9 mouse cellular contexts compared by ENCODE assay signal in genomic region chr14:120297833-120298232, GRCm38 (mm10). TPM values are rescaled to one million over a fixed set of nuclear protein-coding genes. Genes with fewer than 3 reads are reported as not detected.
DNase-seq lines count a peak whose midpoint lies in the region; ATAC-seq and TF ChIP-seq lines count a peak whose summit lies in the region.
"Had no signal": no experiment of that assay in that cellular context is flagged by ENCODE, and none has a peak within 500 bp of the region (broad histone marks: within the 10 kb centered on the region; RNA-seq: fewer than 3 reads in every experiment).

No protein-coding gene starts in this region.

- H3K36me3 ChIP-seq in embryonic facial prominence, embryonic 10.5 days (replicated peaks): peaks cover 7% of the 10 kb centered on the region
- no peaks in the 10 kb centered on the region for H3K36me3 ChIP-seq in heart, embryonic 15.5 days
- H3K36me3 ChIP-seq in neural tube, embryonic 15.5 days: no peaks in the 10 kb centered on the region
- no peaks in the 10 kb centered on the region; the same call in 1 of the 2 replicates for H3K36me3 ChIP-seq in forebrain, embryonic 10.5 days (replicated peaks)

- peaks cover 63% of the 10 kb centered on the region for H3K4me1 ChIP-seq in embryonic facial prominence, embryonic 10.5 days
- peaks cover 85% of the 10 kb centered on the region for H3K4me1 ChIP-seq in heart, embryonic 15.5 days (replicated peaks)
- peaks cover 34% of the 10 kb centered on the region for H3K4me1 ChIP-seq in neural tube, embryonic 15.5 days
- peaks cover 40% of the 10 kb centered on the region for H3K4me1 ChIP-seq in forebrain, embryonic 10.5 days

- no peak overlapping the region for H3K4me3 ChIP-seq in layer of hippocampus, adult 2 months
- no peak overlapping the region for H3K4me3 ChIP-seq in embryonic facial prominence, embryonic 10.5 days
- no peak overlapping the region for H3K4me3 ChIP-seq in heart, embryonic 15.5 days
- no peak overlapping the region for H3K4me3 ChIP-seq in neural tube, embryonic 15.5 days (replicated peaks)
- no peak overlapping the region for H3K4me3 ChIP-seq in forebrain, embryonic 10.5 days

- H3K9me3 ChIP-seq in embryonic facial prominence, embryonic 10.5 days: no peaks in the 10 kb centered on the region
- H3K9me3 ChIP-seq in heart, embryonic 15.5 days (replicated peaks): no peaks in the 10 kb centered on the region
- H3K9me3 ChIP-seq in neural tube, embryonic 15.5 days (replicated peaks): no peaks in the 10 kb centered on the region
- no peaks in the 10 kb centered on the region for H3K9me3 ChIP-seq in forebrain, embryonic 10.5 days

- H3K4me2 ChIP-seq in heart, embryonic 15.5 days: peak overlapping the region; percentile 51; the same call in 1 of the 2 replicates
- H3K4me2 ChIP-seq in neural tube, embryonic 15.5 days: no peak overlapping the region

- no peak for ATAC-seq in heart, embryonic 15.5 days (replicated peaks; ENCODE audit: insufficient number of reproducible peaks, insufficient read depth, low FRiP score, low read depth)
- ATAC-seq in neural tube, embryonic 15.5 days (ENCODE audit: low FRiP score): no peak

- peak overlapping the region; percentile 3; the same call in 1 of the 2 replicates for H3K9ac ChIP-seq in heart, embryonic 15.5 days
- no peak overlapping the region for H3K9ac ChIP-seq in neural tube, embryonic 15.5 days (replicated peaks)

- TF ChIP-seq CTCF in layer of hippocampus, adult 2 months (conservative IDR thresholded peaks at IDR 0.05): no peak

- peak overlapping the region; percentile 86 for H3K27ac ChIP-seq in layer of hippocampus, adult 2 months
- H3K27ac ChIP-seq in embryonic facial prominence, embryonic 10.5 days (replicated peaks): peak overlapping the region; percentile 80
- H3K27ac ChIP-seq in heart, embryonic 15.5 days: peak overlapping the region; percentile 89
- 0 out of 2 replicates have a peak overlapping the region, but pooled peaks have one; percentile 41 for H3K27ac ChIP-seq in neural tube, embryonic 15.5 days (replicated peaks)
- no peak overlapping the region for H3K27ac ChIP-seq in forebrain, embryonic 10.5 days

- DNase-seq in layer of hippocampus, adult 2 months (ENCODE audit: low spot score in 2 of 2): no peak
- no peak for DNase-seq in layer of hippocampus, postnatal 25 days (ENCODE audit: extremely low spot score in 1 of 2, low spot score in 1 of 2)
- no peak for DNase-seq in embryonic facial prominence, embryonic 10.5 days (ENCODE audit: low spot score)
- no peak for DNase-seq in adrenal gland, postnatal 36 days
- DNase-seq in forebrain, embryonic 10.5 days (ENCODE audit: extremely low spot score, low spot score): no peak
- DNase-seq: cerebellum, adult 11-12 months; embryo, embryonic 11 days had no signal

- 62% methylated on average over 6 of the region's 6 CpGs for WGBS in embryonic facial prominence, embryonic 10.5 days
- WGBS in heart, embryonic 15.5 days: 51% methylated on average over 6 of the region's 6 CpGs
- WGBS in neural tube, embryonic 15.5 days: 55% methylated on average over 6 of the region's 6 CpGs
- 80% methylated on average over 6 of the region's 6 CpGs for WGBS in forebrain, embryonic 10.5 days

- H3K27me3 ChIP-seq in embryonic facial prominence, embryonic 10.5 days (replicated peaks; ENCODE audit: low read depth, poor library complexity, severe bottlenecking): no peaks in the 10 kb centered on the region
- no peaks in the 10 kb centered on the region for H3K27me3 ChIP-seq in heart, embryonic 15.5 days
- no peaks in the 10 kb centered on the region for H3K27me3 ChIP-seq in neural tube, embryonic 15.5 days (replicated peaks)
- no peaks in the 10 kb centered on the region for H3K27me3 ChIP-seq in forebrain, embryonic 10.5 days (ENCODE audit: poor library complexity, severe bottlenecking)

RNA-seq across cellular contexts. Expression of gene Mbnl2, which starts 22.4 kb away (rescaled TPM):
- 100 to 1,000 TPM; 244 to 250 TPM for total RNA-seq in layer of hippocampus, adult 2 months (2021)
- total RNA-seq in layer of hippocampus, postnatal 25 days (2021): 100 to 1,000 TPM; 230 to 238 TPM
- polyA plus RNA-seq in embryonic facial prominence, embryonic 10.5 days (2016; fragmentation: Nextera tagmentation; extraction: Ambion mirVana): 42.8 and 54.1 TPM in 2 replicates
- polyA plus RNA-seq in heart, embryonic 15.5 days (2015; fragmentation: Nextera tagmentation; extraction: Ambion mirVana): 122 and 123 TPM in 2 replicates
- 28.9 and 43.6 TPM in 2 replicates for polyA plus RNA-seq in neural tube, embryonic 15.5 days (2015; fragmentation: Nextera tagmentation; extraction: Ambion mirVana)
- total RNA-seq in adrenal gland, postnatal 36 days (2021): 100 to 1,000 TPM; 216 to 226 TPM
- polyA plus RNA-seq in forebrain, embryonic 10.5 days (2016; fragmentation: Nextera tagmentation; extraction: Ambion mirVana): 30.0 TPM in 2 replicates
